Mouse (Mus musculus) MEL (cell line): ENCODE results near the gene Ccser1. TPM values are rescaled to one million over a fixed set of nuclear protein-coding genes. Genes with fewer than 3 reads are reported as not detected.

Source experiments
- DNase-seq: peaks from one replicate; pipeline ENCODE4 v3.0.0; 2011; ENCODE audit warnings: low read depth, low spot score
- H3K27ac ChIP-seq: 2 replicates; pipeline ENCODE4 v1.5.1; 2012; ENCODE audit warnings: low read depth, mild to moderate bottlenecking, control low read depth, low read length, moderate library complexity; ENCODE audit not compliant: control insufficient read depth
- H3K27me3 ChIP-seq, 2 experiments: fragments of 150-350 bp in 1 of 2; sonication (generic) in 1 of 2; 2 replicates each; pipeline ENCODE4 v1.6.1; 2012; ENCODE audit warnings: low read length in 2 of 2, mild to moderate bottlenecking in 2 of 2, improper control_type of control experiment in 1 of 2, moderate library complexity in 1 of 2; ENCODE audit not compliant: insufficient read depth in 2 of 2, control insufficient read depth in 1 of 2
- H3K36me3 ChIP-seq, 2 experiments: 2 replicates each; pipeline ENCODE4 v1.6.1; 2012 to 2014; ENCODE audit warnings: low read length in 2 of 2, improper control_type of control experiment in 1 of 2, inconsistent platforms in 1 of 2, mild to moderate bottlenecking in 1 of 2; ENCODE audit not compliant: insufficient read depth in 2 of 2, control insufficient read depth in 1 of 2
- H3K4me1 ChIP-seq, 2 experiments: fragments of 150-350 bp in 1 of 2; sonication (generic) in 1 of 2; 2 replicates each; pipeline ENCODE4 v1.6.1; 2012; ENCODE audit warnings: low read length in 2 of 2, improper control_type of control experiment in 1 of 2, mild to moderate bottlenecking in 1 of 2; ENCODE audit not compliant: insufficient read depth in 2 of 2, control insufficient read depth in 1 of 2
- H3K4me3 ChIP-seq, 2 experiments: fragments of 150-350 bp in 1 of 2; sonication (generic) in 1 of 2; 2 replicates each; pipeline ENCODE4 v1.5.1; 2012; ENCODE audit warnings: low read depth in 2 of 2, low read length in 2 of 2, mild to moderate bottlenecking in 2 of 2, moderate library complexity in 2 of 2, control low read depth in 1 of 2, improper control_type of control experiment in 1 of 2; ENCODE audit not compliant: control insufficient read depth in 1 of 2, insufficient read depth in 1 of 2
- H3K79me2 ChIP-seq: 2 replicates; pipeline ENCODE4 v1.6.1; 2012; ENCODE audit warnings: mild to moderate bottlenecking, low read length, moderate library complexity; ENCODE audit not compliant: control insufficient read depth, poor library complexity, insufficient read depth
- H3K9ac ChIP-seq: 2 replicates; pipeline ENCODE4 v1.6.1; 2012; ENCODE audit warnings: low read depth, mild to moderate bottlenecking, control low read depth, low read length, moderate library complexity; ENCODE audit not compliant: control insufficient read depth, poor library complexity, severe bottlenecking
- H3K9me3 ChIP-seq: fragments of 150-350 bp; sonication (generic); replicated peaks from 2 replicates; pipeline ENCODE4 v1.6.1; 2012; ENCODE audit warnings: mild to moderate bottlenecking, low read length, improper control_type of control experiment, moderate library complexity; ENCODE audit not compliant: insufficient read depth
- BHLHE40 ChIP-seq: IDR thresholded peaks from 2 replicates; pipeline ENCODE4 v1.6.1; 2012; ENCODE audit warnings: low read depth, mild to moderate bottlenecking, inconsistent platforms, low read length, improper control_type of control experiment, borderline replicate concordance
- CHD2 ChIP-seq: IDR thresholded peaks from 2 replicates; pipeline ENCODE4 v1.6.1; 2011; ENCODE audit warnings: low read length, improper control_type of control experiment
- CTCF ChIP-seq, 3 experiments: IDR thresholded peaks in 2 of 3; conservative IDR thresholded peaks in 1 of 3; 2 replicates each; pipeline ENCODE4 v1.5.1; 2011 to 2012; ENCODE audit warnings: low read length in 3 of 3, low read depth in 2 of 3, mild to moderate bottlenecking in 2 of 3, improper control_type of control experiment in 1 of 3, inconsistent platforms in 1 of 3, mixed read lengths in 1 of 3, moderate library complexity in 1 of 3; ENCODE audit not compliant: control insufficient read depth in 1 of 3, insufficient read depth in 1 of 3, poor library complexity in 1 of 3, severe bottlenecking in 1 of 3
- E2F4 ChIP-seq: IDR thresholded peaks from 2 replicates; pipeline ENCODE4 v1.6.1; 2011; ENCODE audit warnings: low read depth, low read length, improper control_type of control experiment, borderline replicate concordance
- EP300 ChIP-seq, 2 experiments: IDR thresholded peaks; 2 replicates each; pipeline ENCODE4 v1.6.1; 2011; ENCODE audit warnings: improper control_type of control experiment in 2 of 2, low read length in 2 of 2, low read depth in 1 of 2, mild to moderate bottlenecking in 1 of 2
- ETS1 ChIP-seq: IDR thresholded peaks from 2 replicates; pipeline ENCODE4 v1.6.1; 2012; ENCODE audit warnings: low read depth, mild to moderate bottlenecking, inconsistent platforms, low read length, improper control_type of control experiment, moderate library complexity
- GABPA ChIP-seq: IDR thresholded peaks from 2 replicates; pipeline ENCODE4 v1.6.1; 2012; ENCODE audit warnings: low read depth, mild to moderate bottlenecking, inconsistent platforms, low read length, improper control_type of control experiment, moderate library complexity
- GATA1 ChIP-seq: IDR thresholded peaks from 2 replicates; pipeline ENCODE4 v1.6.1; 2011; ENCODE audit warnings: low read depth, low read length, improper control_type of control experiment
- JUND ChIP-seq: IDR thresholded peaks from 2 replicates; pipeline ENCODE4 v1.6.1; 2011; ENCODE audit warnings: low read depth, mild to moderate bottlenecking, improper control_type of control experiment, low read length
- MAFK ChIP-seq: IDR thresholded peaks from 2 replicates; pipeline ENCODE4 v1.6.1; 2011; ENCODE audit warnings: low read depth, mild to moderate bottlenecking, low read length, improper control_type of control experiment, borderline replicate concordance
- MAZ ChIP-seq: IDR thresholded peaks from 2 replicates; pipeline ENCODE4 v1.6.1; 2012; ENCODE audit warnings: low read depth, mild to moderate bottlenecking, inconsistent platforms, low read length, improper control_type of control experiment
- MXI1 ChIP-seq: IDR thresholded peaks from 2 replicates; pipeline ENCODE4 v1.6.1; 2011; ENCODE audit warnings: mild to moderate bottlenecking, low read depth, low read length, improper control_type of control experiment
- NELFE ChIP-seq: IDR thresholded peaks from 2 replicates; pipeline ENCODE4 v1.6.1; 2011; ENCODE audit warnings: low read depth, low read length, improper control_type of control experiment
- POLR2A ChIP-seq, 2 experiments: IDR thresholded peaks; 2 replicates each; pipeline ENCODE4 v1.6.1; 2011 to 2012; ENCODE audit warnings: low read length in 2 of 2, mild to moderate bottlenecking in 2 of 2, control low read depth in 1 of 2, improper control_type of control experiment in 1 of 2, low read depth in 1 of 2, moderate library complexity in 1 of 2; ENCODE audit not compliant: control insufficient read depth in 1 of 2, insufficient read depth in 1 of 2, poor library complexity in 1 of 2
- POLR2AphosphoS5 ChIP-seq: IDR thresholded peaks from 2 replicates; pipeline ENCODE4 v1.6.1; 2012; ENCODE audit warnings: low read depth, borderline replicate concordance, mild to moderate bottlenecking, inconsistent platforms, low read length, moderate library complexity, mixed read lengths
- RAD21 ChIP-seq: IDR thresholded peaks from 2 replicates; pipeline ENCODE4 v1.6.1; 2011; ENCODE audit warnings: mild to moderate bottlenecking, low read depth, low read length, improper control_type of control experiment
- RCOR1 ChIP-seq: IDR thresholded peaks from 2 replicates; pipeline ENCODE4 v1.6.1; 2012; ENCODE audit warnings: low read depth, mild to moderate bottlenecking, inconsistent platforms, low read length, improper control_type of control experiment
- SIN3A ChIP-seq: IDR thresholded peaks from 2 replicates; pipeline ENCODE4 v1.6.1; 2012; ENCODE audit warnings: low read length, improper control_type of control experiment, inconsistent platforms
- TBP ChIP-seq: IDR thresholded peaks from 2 replicates; pipeline ENCODE4 v1.8.0; 2011; ENCODE audit warnings: low read depth, low read length, improper control_type of control experiment
- USF1 ChIP-seq: IDR thresholded peaks from 2 replicates; pipeline ENCODE4 v1.6.1; 2014; ENCODE audit warnings: low read depth, mild to moderate bottlenecking, inconsistent platforms, low read length, improper control_type of control experiment, moderate library complexity
- USF2 ChIP-seq, 2 experiments: IDR thresholded peaks; 2 replicates each; pipeline ENCODE4 v1.6.1; 2011 to 2012; ENCODE audit warnings: improper control_type of control experiment in 2 of 2, low read length in 2 of 2, borderline replicate concordance in 1 of 2, inconsistent platforms in 1 of 2, low read depth in 1 of 2, mild to moderate bottlenecking in 1 of 2; ENCODE audit not compliant: insufficient read depth in 1 of 2
- ZC3H11A ChIP-seq: IDR thresholded peaks from 2 replicates; pipeline ENCODE4 v1.6.1; 2012; ENCODE audit warnings: low read depth, mild to moderate bottlenecking, inconsistent platforms, low read length, improper control_type of control experiment
- polyA plus RNA-seq, 2 experiments: library from polyadenylated mRNA; stranded (reverse) in 1 of 2; unstranded in 1 of 2; fragments of >175 nt in 1 of 2; fragments of >200 nt in 1 of 2; gene quantifications; 2 replicates each; pipeline versions ENCODE4 v1.2.1 to v1.2.4; 2012; ENCODE audit warnings: low replicate concordance in 2 of 2, low read depth in 1 of 2; ENCODE audit not compliant: insufficient read length in 2 of 2, insufficient read depth in 1 of 2, missing spikeins in 1 of 2
- total RNA-seq: library from RNA; depleted of rRNA; stranded (reverse); fragments of 300-350 nt; gene quantifications from 2 replicates; pipeline ENCODE4 v1.2.3, GENCODE M21; 2012

The Ccser1 gene
- total and polyA plus RNA-seq, 3 experiments: not detected

GRCm38 (mm10) chr6:61438165-61438564 lies 258.0 kb downstream of the Ccser1 start:
- Histone ChIP-seq H3K36me3 (no peaks in the 10 kb centered on the region), H3K9ac (no peak overlapping the region), H3K4me1 (no peaks in the 10 kb centered on the region), H3K79me2 (no peaks in the 10 kb centered on the region), H3K9me3 (no peaks in the 10 kb centered on the region), H3K4me3 (no peak overlapping the region), H3K27ac (no peak overlapping the region), H3K27me3 (no peaks in the 10 kb centered on the region)
- DNase-seq: no peak
- TF ChIP-seq EP300 (IDR thresholded peaks at IDR 0.05; ENCODE audit: low read depth in 1 of 2, low read length in 2 of 2) (no peak), BHLHE40 (no peak), RCOR1 (no peak), E2F4 (no peak), JUND (no peak), CTCF (IDR thresholded peaks at IDR 0.05 in 2 of 3, conservative IDR thresholded peaks at IDR 0.05 in 1 of 3; ENCODE audit: control insufficient read depth in 1 of 3, insufficient read depth in 1 of 3, low read depth in 2 of 3, low read length in 3 of 3, poor library complexity in 1 of 3, severe bottlenecking in 1 of 3) (no peak), RAD21 (no peak), USF2 (IDR thresholded peaks at IDR 0.05; ENCODE audit: borderline replicate concordance in 1 of 2, insufficient read depth in 1 of 2, low read depth in 1 of 2, low read length in 2 of 2) (no peak)

- Histone ChIP-seq H3K27me3 (no peaks in the 10 kb centered on the region), H3K4me3 (no peak overlapping the region), H3K36me3 (no peaks in the 10 kb centered on the region), H3K9me3 (no peaks in the 10 kb centered on the region), H3K27ac (no peak overlapping the region), H3K79me2 (no peaks in the 10 kb centered on the region), H3K9ac (no peak overlapping the region), H3K4me1 (no peaks in the 10 kb centered on the region)
- no peak for DNase-seq
- TF ChIP-seq TBP: no peak
- TF ChIP-seq RAD21: no peak
- TF ChIP-seq NELFE: no peak
- TF ChIP-seq USF2 (IDR thresholded peaks at IDR 0.05; ENCODE audit: borderline replicate concordance in 1 of 2, insufficient read depth in 1 of 2, low read depth in 1 of 2, low read length in 2 of 2): no peak
- TF ChIP-seq MAFK: no peak
- no peak for TF ChIP-seq GATA1
- TF ChIP-seq MXI1: no peak
- TF ChIP-seq POLR2A (IDR thresholded peaks at IDR 0.05; ENCODE audit: control insufficient read depth in 1 of 2, insufficient read depth in 1 of 2, low read depth in 1 of 2, low read length in 2 of 2, poor library complexity in 1 of 2): no peak
- no peak for TF ChIP-seq MAZ
- TF ChIP-seq CTCF (IDR thresholded peaks at IDR 0.05 in 2 of 3, conservative IDR thresholded peaks at IDR 0.05 in 1 of 3; ENCODE audit: control insufficient read depth in 1 of 3, insufficient read depth in 1 of 3, low read depth in 2 of 3, low read length in 3 of 3, poor library complexity in 1 of 3, severe bottlenecking in 1 of 3): no peak
- no peak for TF ChIP-seq USF1
- TF ChIP-seq CHD2: no peak
- no peak for TF ChIP-seq POLR2AphosphoS5
- TF ChIP-seq GABPA: no peak
- TF ChIP-seq SIN3A: no peak
- TF ChIP-seq ETS1: no peak
- no peak for TF ChIP-seq ZC3H11A
- TF ChIP-seq, all 39 proteins: peak for 0
Measured at GRCm38 (mm10) chr6:61471371-61472152, 291.4 kb downstream of the Ccser1 start.
